Mouse (Mus musculus) megakaryocyte, adult 5-6 weeks (primary cell): ENCODE measurements at regions not wholly inside any gene's neighbourhood (a gene's known extent, or its start where the extent isn't known, plus 50 kb on each side); places are given as distances from the start of the nearest gene placed in this dataset.

Experiments
- ATAC-seq: 2 replicates; pipeline ENCODE4 v1.8.0; 2016; ENCODE audit warnings: mild to moderate bottlenecking, inconsistent platforms; ENCODE audit not compliant: poor library complexity, severe bottlenecking

GRCm38 (mm10) chr11:112345133-112345532, 436.9 kb upstream of the Sox9 start:
- ATAC-seq, result no peak

GRCm38 (mm10) chr11:112345586-112345985, 436.4 kb upstream of the Sox9 start:
- no peak for ATAC-seq

GRCm38 (mm10) chr11:112346089-112346488, 435.9 kb upstream of the Sox9 start:
- no peak for ATAC-seq

GRCm38 (mm10) chr11:112346532-112346931, 435.5 kb upstream of the Sox9 start:
- no peak for ATAC-seq

GRCm38 (mm10) chr11:112355311-112355710, 426.7 kb upstream of the Sox9 start:
- ATAC-seq, result no peak

GRCm38 (mm10) chr11:112366715-112367114, 415.3 kb upstream of the Sox9 start:
- ATAC-seq, result no peak

- no peak for ATAC-seq
These were observed 411.1 kb upstream of the Sox9 start for GRCm38 (mm10) chr11:112370941-112371340.

- ATAC-seq, result no peak
These were observed 382.0 kb upstream of the Sox9 start for GRCm38 (mm10) chr11:112400069-112400468.

- no peak for ATAC-seq
These were observed 374.3 kb upstream of the Sox9 start for GRCm38 (mm10) chr11:112407681-112408080.

GRCm38 (mm10) chr11:112412434-112412833, 369.6 kb upstream of the Sox9 start:
- no peak for ATAC-seq

- ATAC-seq, result no peak
These were observed 339.4 kb upstream of the Sox9 start for GRCm38 (mm10) chr11:112442639-112443038.

- no peak for ATAC-seq
These were observed 338.1 kb upstream of the Sox9 start for GRCm38 (mm10) chr11:112443890-112444289.

- ATAC-seq, result no peak
These were observed 332.4 kb upstream of the Sox9 start for GRCm38 (mm10) chr11:112449632-112450031.

- no peak for ATAC-seq
These were observed 331.8 kb upstream of the Sox9 start for GRCm38 (mm10) chr11:112450227-112450626.

- ATAC-seq, result no peak
These were observed 323.9 kb upstream of the Sox9 start for GRCm38 (mm10) chr11:112458075-112458474.

- no peak for ATAC-seq
These were observed 318.9 kb upstream of the Sox9 start for GRCm38 (mm10) chr11:112463121-112463520.

GRCm38 (mm10) chr11:112464386-112464785, 317.6 kb upstream of the Sox9 start:
- ATAC-seq, result no peak

GRCm38 (mm10) chr11:112470336-112470735, 311.7 kb upstream of the Sox9 start:
- ATAC-seq, result no peak

- ATAC-seq, result no peak
These were observed 308.8 kb upstream of the Sox9 start for GRCm38 (mm10) chr11:112473237-112473636.

GRCm38 (mm10) chr11:112473681-112474080, 308.3 kb upstream of the Sox9 start:
- ATAC-seq, result no peak

GRCm38 (mm10) chr11:112480360-112480759, 301.7 kb upstream of the Sox9 start:
- ATAC-seq, result no peak

- ATAC-seq, result no peak
These were observed 280.2 kb upstream of the Sox9 start for GRCm38 (mm10) chr11:112501781-112502180.

GRCm38 (mm10) chr11:112519076-112519475, 262.9 kb upstream of the Sox9 start:
- ATAC-seq, result no peak

- ATAC-seq, result no peak
These were observed 257.0 kb upstream of the Sox9 start for GRCm38 (mm10) chr11:112524983-112525382.
